Mouse (Mus musculus): ENCODE results near the gene Uhrf1. TPM values are rescaled to one million over a fixed set of nuclear protein-coding genes. Genes with fewer than 3 reads are reported as not detected.

The Uhrf1 gene
- total RNA-seq, 2 experiments from 2014 or later = 4.8 to 12.2 TPM

GRCm38 (mm10) chr17:56331256-56331655 lies 28.1 kb downstream of the Uhrf1 start:
- peak; percentile 35 to 52 for DNase-seq
- intact Hi-C loops (cut with DNase I) = no loop called here

- intact Hi-C loops (cut with DNase I) = no loop called here
- no peak for DNase-seq
Observed at GRCm38 (mm10) chr17:56332987-56333386, 29.9 kb downstream of the Uhrf1 start.

DNA sequence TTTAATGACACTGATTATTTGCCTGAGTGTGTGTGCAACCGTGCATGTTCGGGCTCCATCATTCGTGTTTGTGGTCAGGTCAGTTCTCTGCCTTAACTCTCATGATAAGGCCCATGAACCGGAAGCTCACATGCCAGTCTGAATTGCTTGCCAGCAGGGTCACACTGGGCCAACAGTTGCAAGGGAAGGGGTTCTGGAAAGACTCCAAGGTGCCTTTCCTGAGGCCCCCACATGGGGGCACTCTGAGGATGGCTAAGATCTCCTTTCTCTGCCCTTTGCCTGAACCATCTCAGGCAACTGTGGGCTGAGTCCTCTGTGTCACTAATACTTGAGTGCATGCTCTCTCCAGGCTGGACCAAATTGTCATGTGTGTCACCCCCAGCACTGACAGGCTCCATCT lies 34.1 kb downstream of the Uhrf1 start:
- intact Hi-C loops (cut with DNase I) = no loop called here
- DNase-seq = peak; percentile 53 to 75

DNA sequence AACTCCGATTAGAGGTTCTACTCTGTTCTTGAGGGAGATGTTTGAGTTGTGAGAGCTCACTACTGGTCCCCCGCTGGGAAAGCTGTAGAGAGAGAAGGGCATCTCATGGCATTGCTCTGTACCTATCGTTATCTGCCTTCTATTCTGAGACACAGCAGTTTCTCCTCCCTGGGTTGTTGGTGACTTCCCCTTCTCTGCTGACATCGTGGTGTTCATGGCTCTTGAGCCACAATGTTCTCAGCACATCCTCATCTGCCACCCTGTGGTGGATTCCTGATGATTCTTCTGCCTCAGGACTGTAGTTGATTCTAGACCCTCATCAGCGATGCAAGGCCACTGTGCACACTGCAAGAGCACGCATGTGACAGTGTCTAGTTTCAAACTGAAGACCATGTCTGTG lies 34.7 kb downstream of the Uhrf1 start:
- intact Hi-C loops (cut with DNase I) = no loop called here
- no peak for DNase-seq

- peak; percentile 39 to 61 for DNase-seq
Observed at GRCm38 (mm10) chr17:56338909-56339308, 35.8 kb downstream of the Uhrf1 start.

GRCm38 (mm10) chr17:56340717-56341116 lies 37.6 kb downstream of the Uhrf1 start:
- intact Hi-C loops (cut with DNase I) = no loop called here

More at GRCm38 (mm10) chr17:56338909-56339308, 35.8 kb downstream of the Uhrf1 start:
- intact Hi-C loops (cut with DNase I) = no loop called here

GRCm38 (mm10) chr17:56343466-56343865 lies 40.3 kb downstream of the Uhrf1 start:
- intact Hi-C loops (cut with DNase I) = no loop called here
- no peak for DNase-seq

More at GRCm38 (mm10) chr17:56340717-56341116, 37.6 kb downstream of the Uhrf1 start:
- DNase-seq = no peak

DNA sequence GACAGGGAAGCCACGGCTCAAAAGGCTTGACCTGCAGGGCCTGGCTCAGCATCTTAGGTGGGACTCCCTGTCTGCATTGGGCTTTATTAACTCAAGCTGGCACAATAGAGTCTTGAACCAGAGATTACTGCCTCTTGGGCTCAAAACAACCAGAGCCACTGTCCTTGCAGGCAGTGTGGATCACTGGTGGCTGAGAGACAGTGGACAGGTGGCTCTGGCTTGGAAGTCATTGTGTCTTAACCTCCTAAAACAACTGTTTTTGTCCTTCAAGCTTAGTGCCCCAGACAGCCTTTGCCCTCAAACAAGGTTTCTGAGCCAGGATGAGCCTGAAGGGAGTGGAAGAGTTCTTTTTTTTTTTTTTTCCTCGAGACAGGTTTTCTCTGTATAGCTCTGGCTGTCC lies 42.2 kb downstream of the Uhrf1 start:
- intact Hi-C loops (cut with DNase I) = no loop called here
- DNase-seq = no peak

- intact Hi-C loops (cut with DNase I) = no loop called here
- DNase-seq = no peak
Observed at GRCm38 (mm10) chr17:56348128-56348527, 45.0 kb downstream of the Uhrf1 start.

DNA sequence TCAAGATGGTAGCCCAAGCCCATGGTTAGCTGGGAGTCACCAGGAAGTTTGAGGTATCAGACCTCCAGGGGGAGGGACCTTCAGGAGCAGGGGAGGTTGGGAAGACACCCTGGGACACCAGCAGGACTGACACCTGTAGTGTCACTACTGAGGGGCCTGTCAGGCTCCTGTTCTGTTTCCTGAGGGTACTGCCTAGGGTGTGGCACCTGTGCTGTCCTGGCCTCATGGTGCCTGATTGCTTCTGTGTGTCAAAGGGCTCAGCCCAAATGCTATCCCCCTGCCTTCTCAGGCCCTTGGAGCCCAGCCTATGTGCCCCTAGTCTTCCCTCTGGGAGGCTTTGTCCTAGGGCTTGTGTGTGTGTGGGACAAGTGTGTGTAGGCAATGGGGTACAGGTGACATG lies 45.5 kb downstream of the Uhrf1 start:
- DNase-seq = no peak
- intact Hi-C loops (cut with DNase I) = no loop called here

- peak; percentile 83 to 93 for DNase-seq
- intact Hi-C loops (cut with DNase I) = loop anchor here (2.0 kb wide), 1 partner anchor 58 kb away; the partner anchor contains the start of gene Plin3
Observed at GRCm38 (mm10) chr17:56350694-56351093, 47.6 kb downstream of the Uhrf1 start.

GRCm38 (mm10) chr17:56356921-56357885 lies 54.1 kb downstream of the Uhrf1 start:
- intact Hi-C loops (cut with DNase I) = loop anchor here (1.0 to 5.0 kb wide), 3 partner anchors 122 to 310 kb away; no protein-coding TSS in a partner anchor
- DNase-seq = peak; percentile 67 to 78

DNA sequence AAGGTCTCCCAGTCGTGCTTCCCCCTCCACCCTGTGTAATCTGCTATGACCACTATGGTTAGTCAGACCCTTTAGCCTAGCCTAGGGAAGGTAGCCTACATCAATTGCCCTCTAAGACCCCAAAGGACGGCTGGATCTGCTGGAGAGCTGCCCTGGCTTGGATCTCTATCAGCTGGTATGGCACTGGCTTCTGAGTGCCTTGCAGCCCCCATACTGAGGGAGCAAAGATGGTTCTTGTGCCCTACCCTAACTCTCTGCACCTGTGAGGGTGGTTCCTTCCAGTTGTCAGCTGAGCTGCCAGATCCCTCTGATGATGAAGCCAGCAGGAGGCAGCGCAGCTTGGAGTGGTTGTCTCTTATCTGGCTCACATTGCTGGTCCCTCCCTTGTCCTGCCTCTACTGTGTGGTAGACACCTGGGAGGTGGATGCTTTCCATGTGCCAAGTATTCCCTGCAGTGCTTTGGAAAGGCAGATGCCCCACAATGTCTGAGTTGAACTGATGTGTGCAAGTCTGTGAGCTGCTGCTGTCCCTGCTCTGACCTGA lies 56.1 kb downstream of the Uhrf1 start:
- intact Hi-C loops (cut with DNase I) = loop anchor here (5.0 kb wide), 1 partner anchor 308 kb away; no protein-coding TSS in a partner anchor
- DNase-seq = no peak

GRCm38 (mm10) chr17:56359864-56360263 lies 56.7 kb downstream of the Uhrf1 start:
- DNase-seq = no peak
- intact Hi-C loops (cut with DNase I) = loop anchor here (5.0 kb wide), 1 partner anchor 307 kb away; no protein-coding TSS in a partner anchor

DNA sequence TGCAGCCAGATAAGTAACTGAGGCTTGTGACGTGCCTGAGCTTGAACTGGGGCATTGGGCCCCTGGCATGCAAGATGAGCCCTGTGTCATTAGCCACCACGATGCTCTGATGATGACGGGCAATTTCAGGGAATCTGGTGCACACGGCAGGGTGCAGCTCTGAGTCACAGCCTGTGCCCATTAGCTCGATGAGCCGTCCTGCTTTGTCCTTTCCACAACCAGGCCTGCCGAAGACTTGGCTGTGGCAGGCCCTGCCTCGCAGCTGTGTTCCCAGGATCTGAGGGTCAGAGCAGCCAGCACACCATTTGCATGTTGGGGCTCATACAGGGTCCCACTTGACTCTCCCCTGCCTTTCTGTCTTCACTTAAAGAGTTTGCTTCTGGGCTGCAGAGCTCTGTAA lies 57.3 kb downstream of the Uhrf1 start:
- no peak for DNase-seq
- intact Hi-C loops (cut with DNase I) = no loop called here

GRCm38 (mm10) chr17:56361542-56361941 lies 58.4 kb downstream of the Uhrf1 start:
- DNase-seq = no peak
- intact Hi-C loops (cut with DNase I) = no loop called here

DNA sequence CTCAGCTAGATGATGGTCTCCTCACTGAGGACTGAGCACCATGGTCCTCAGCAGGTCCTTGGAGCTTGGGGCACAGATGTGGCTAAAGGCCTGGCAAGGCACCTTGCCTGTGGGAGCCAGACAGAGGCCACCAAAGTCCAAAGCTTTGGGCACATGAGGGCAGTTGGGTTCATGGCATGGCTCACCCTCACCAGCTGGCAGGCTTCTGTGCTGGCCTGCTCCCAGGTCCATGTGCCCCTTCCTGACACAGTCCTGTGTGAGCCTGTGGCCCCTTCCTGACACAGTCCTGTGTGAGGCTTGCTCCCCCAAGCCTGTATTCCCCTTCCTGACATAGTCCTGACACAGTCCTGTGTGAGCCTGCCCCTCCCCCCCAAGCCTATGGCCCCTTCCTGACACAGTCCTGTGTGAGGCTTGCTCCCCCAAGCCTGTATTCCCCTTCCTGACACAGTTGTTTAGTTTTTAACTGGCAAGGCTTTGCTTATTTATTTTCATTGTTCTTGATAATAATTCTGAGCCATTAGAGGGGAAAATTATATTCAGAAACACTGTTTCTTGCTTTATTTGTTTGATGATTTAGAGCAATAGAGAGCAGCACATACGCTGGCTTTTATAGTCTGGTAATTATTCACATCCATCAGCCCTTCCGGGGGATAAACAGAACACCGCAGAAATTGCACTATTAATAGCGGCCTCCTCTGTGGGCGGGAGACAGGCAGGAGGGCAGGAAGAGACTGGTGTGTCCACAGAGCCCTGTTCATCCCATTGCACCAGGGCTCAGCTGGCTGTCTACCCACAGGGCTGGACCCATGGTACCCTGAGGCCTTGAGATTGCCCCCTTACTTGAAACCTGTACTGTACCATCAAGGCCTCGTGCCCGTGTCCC lies 62.9 kb downstream of the Uhrf1 start:
- intact Hi-C loops (cut with DNase I) = no loop called here

GRCm38 (mm10) chr17:56368291-56368790 lies 65.2 kb downstream of the Uhrf1 start:
- intact Hi-C loops (cut with DNase I) = no loop called here
- no peak for DNase-seq

More for the DNA sequence above, 62.9 kb downstream of the Uhrf1 start:
- no peak for DNase-seq

GRCm38 (mm10) chr17:56370090-56370489 lies 67.0 kb downstream of the Uhrf1 start:
- intact Hi-C loops (cut with DNase I) = no loop called here
- no peak for DNase-seq

DNA sequence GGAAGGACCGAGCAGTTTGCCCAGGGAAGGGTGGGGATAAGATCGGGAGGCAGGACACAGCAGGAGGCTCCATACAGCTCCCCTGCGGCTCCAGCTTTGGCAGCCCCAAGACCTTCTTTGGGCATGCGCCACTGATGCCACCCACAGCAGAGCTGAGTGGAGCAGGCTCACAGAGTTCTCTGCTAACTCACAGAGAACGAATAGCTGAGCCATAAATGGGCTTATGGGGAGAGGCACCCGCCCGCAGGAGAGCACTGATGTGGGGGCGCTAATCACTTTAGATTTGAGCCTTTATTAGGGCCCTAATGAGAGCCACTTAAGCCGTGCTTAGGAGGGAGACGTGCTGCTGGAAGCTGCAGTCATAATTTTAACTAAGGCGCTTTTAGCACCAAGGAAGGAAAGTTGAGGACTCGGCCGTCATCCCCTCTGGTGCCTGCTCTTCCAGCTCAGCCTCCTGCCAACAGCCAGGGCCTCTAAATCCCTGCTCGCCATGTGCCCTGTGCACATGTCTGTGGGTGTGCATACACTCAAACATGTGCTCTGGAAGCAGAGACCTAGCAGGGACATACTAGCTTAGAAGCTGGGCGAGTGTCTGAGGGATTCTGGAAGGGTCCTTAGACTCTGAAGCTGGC lies 68.0 kb downstream of the Uhrf1 start:
- no peak for DNase-seq
- intact Hi-C loops (cut with DNase I) = no loop called here
